Mouse (Mus musculus) cerebellum, adult 9-10 months (tissue): ENCODE results near the gene Kif13a.

ENCODE experiments used
- DNase-seq: peaks from one replicate; pipeline ENCODE4 v3.0.0; 2022

The Kif13a gene

DNA sequence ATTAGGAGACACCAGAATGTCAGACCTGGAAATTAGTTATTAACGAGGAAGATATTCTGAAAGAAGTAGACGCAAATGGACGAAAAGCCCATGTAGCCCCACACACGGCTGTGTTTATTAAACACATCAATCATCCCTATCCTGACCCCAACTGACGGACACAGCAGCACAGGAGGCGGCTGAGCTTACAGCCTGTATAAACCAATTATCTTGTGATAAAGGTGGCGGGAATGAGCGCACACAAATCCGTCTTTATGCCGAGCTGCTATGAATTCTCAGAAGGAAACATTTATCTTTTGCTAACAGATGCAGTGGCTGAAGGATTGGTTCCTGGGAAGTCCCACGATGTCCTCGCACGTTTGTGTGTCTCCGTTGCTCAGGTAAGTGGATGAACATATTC lies 48.9 kb downstream of the Kif13a start:
- no peak for DNase-seq

DNA sequence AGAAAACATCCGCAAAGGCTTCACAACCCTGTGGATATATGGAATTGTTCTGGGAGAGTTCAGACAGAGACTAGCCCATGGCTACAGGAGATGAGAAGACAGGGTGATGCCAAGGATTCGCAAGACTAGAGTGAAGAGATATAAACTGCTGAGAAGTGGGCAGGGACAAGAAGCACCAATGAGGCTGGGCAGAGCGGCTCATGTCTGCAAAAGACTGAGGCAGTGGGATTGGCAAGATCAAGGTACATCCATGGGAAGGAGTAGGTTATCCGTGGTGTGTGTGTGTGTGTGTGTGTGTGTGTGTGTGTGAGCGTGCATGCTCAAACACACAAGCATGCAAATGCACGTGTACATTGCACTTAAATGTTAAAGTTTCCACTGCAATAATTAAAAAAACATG lies 49.4 kb downstream of the Kif13a start:
- DNase-seq = no peak

DNA sequence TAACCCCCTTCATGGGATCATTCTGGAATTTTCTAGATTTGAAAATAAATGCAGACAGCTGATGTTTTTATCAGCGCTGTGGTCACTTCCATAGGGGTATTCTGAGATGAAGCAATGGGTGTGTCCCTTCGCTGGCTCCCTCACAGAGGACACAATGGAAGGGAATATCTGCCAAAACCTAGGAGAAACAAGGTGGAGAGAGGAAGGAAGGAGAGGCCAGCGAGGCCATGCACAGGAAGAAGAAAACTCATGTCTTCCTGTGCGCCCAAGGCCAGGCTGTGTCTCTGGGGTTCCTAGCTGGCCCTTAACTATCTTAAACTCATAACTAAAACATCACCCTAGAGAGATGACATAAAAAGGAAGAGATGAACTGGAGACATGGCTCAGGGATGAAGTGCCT lies 52.6 kb downstream of the Kif13a start:
- DNase-seq = no peak

DNA sequence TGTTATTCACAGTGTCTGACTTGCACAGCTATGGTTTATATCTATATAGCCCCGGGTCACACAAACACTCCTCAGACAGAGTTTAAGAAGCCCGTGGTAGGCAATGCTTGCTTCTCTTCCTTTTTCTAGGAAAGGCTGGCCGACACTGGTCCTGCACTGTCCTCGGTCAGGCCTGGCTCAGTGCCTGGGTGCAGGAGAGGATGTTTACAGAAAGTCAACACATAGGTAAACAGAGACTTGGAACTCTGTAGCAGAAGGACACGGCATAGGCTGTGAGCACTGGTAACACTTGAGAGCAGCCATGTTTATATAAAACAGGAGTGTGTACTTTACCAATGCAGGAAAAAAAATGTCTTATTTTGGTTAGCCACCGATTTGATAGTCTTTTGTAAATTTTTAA lies 54.3 kb downstream of the Kif13a start:
- no peak for DNase-seq

DNA sequence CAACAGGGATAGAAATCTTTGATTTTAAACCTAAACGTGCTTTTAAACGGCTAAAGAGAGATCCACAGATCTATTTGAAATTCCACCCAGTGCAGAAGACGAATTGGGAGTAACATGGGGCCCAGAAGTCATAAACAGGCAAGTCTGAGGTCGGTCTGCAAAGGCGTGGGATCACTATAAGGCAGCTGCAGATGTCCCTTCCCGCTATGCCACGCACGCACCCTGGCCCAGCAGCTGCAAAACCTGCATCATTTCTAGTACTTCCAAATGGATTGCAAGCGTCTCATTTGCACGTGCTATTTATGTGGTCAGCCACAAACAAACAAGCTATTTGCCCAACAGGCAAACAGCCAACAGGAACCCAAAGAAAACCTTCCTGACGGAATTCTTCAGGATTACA lies 56.9 kb downstream of the Kif13a start:
- DNase-seq = no peak

DNA sequence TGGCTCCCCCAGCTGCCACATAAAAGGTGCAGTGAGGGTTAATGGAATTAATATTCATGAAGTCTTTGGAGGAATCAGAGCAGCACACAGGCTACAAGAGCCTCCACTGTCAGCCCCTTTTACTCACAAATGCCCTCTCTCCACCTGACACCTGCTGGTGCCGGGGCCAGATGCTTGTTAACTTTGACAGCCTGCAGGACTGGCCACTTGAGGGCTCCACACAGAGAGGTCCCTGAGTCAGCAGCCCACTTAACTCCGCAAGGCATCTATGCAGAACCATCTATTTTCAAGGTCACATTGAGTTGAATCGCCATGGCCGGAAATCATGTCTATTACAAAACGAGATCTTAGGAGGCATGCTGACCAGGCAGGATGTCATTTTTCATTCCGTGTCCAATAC lies 57.5 kb downstream of the Kif13a start:
- DNase-seq = no peak

DNA sequence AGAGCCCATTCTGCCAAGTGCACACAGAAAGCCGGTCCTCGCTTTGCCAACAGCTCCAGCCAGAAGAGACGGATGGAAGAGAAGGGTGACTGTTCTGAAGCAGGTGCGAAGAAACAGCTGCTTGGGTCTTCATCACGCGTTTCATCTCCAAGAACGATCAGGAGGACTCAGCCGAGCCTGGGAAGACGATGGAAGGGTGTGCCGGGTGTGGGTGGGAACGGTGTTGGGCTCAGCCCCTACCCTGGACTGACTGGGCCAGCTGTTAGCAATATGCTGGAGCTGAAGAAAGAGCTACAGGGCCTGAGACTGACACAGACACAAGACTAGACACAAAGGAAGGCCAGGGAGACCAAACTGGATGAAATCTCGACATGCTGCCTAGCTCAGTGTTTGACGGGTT lies 60.2 kb downstream of the Kif13a start:
- DNase-seq = no peak

DNA sequence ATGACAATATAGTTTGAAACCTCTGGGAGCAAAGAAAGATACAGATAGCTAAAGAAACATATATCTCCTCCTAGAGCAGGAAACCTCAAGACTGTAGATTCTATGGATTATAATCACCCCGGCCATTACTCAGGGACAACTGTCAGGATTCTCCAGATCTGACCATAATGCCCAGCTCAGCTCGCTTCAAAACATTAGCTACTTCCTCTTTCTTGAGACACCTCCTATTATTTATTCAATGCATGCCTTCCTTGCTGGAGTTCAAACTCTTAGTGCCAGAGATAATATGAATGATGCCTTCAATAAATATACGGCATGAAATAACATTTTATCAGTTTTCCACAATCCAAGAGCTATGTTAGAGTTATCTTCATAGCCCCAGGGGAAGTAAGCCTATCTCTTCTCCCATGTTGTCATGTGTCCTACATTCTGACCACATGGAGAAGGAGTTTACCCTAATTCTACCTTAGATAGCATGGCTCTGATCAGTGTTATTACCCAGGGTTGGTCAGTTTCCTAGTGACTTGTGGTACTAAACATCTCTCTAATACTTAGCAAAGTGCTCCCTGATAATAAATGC lies 66.4 kb downstream of the Kif13a start:
- DNase-seq = no peak

DNA sequence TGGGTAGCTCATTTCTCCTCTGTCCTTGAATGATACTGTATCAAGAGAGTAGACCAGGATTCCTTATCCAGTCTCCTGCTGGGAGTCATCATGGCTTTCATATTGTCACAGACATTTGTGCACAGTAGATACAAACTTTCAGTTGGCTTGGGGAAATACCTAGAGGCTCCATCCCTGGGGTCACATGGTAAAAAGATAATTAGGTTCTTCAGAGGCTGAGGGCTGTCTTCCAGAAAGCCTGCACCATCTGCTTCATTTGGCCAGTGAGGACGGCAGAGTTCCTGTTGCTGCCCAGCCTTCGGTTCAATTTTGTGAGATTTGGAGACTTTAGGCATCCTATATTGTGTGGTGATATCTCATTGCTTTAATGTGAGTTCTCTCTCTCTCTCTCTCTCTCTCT lies 69.8 kb downstream of the Kif13a start:
- DNase-seq = peak; percentile 96

DNA sequence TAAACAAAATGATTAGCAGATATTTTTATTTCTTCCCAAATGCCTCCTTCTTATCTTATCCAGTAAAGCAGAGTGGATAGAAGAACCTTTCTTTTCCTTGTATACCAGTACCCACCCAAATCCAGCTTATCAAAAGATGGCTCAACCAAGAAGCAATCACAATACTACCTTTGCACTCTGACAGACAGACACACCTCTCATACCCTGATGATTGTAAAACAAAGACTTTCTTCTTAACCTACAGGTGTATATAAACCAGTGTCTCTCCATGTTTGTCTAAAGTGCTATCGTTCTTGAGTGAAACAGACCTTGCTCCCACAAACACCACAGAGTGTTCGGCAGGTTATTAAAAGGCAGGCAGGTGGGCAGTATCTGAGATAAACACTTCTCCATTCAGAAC lies 70.5 kb downstream of the Kif13a start:
- no peak for DNase-seq

DNA sequence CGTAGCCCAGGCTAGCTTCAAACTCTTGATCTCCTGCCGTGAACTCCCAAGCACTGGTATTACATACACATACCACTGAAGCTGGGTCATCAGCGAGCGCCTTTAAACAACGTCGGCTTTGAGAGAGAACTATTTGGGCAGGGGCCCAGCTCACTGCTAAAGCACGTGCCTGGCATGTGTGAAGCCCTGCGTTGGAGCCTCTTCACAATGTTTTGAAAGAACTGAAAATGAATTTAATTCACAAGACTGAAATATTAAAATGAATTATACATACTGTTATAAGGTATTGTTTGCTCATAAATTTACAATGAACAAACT lies 70.9 kb downstream of the Kif13a start:
- DNase-seq = no peak

DNA sequence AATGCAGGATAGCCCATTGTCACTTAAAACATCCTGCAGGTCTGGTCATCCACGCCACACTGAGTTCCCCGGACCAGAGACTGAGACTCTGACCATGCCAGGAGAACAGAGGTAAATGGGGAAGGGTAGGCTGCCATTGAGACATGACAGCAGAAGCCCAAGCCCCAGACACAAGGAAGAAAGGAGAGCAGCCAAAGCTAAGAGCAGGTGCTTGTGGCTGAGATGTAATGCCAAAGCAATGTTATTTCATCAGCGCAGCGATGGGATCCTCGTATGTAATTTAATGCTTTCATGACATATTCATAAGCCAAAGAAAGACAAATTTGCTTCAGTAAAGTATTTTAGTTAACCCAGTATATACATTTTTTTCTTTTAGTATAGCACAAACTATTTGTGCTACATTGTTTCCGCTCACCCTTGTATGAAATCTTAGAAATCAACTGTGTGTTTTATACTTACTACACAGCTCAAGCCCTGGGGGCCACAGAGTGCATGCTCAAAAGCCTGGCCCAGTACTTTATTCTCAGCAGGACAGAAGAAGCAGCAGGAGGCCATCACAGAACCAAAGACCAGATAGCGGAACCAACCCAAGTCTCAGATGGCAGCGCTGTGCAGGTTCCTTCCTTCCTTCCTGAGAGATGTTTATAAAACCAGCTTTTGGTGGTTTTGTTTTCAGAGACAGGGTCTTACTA lies 71.4 kb downstream of the Kif13a start:
- DNase-seq = no peak

DNA sequence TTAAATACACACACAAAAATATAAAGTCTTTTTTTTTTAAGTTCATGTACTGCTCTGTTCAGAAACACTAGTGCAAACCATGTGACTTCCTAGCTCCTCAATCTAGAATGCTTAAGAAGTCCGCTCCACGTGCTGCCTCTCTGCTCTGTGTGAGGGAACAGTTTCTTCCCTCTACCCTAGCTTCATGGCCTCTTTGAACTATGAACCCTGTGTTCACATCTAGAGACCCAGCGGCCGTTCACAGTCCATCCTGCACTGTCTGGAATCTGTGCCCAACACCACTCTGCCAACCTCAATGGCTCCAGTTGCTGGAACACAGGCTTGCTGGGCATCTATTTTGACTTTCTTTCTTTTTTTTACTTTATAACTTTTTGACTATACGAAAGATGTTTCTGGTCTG lies 75.2 kb downstream of the Kif13a start:
- no peak for DNase-seq

DNA sequence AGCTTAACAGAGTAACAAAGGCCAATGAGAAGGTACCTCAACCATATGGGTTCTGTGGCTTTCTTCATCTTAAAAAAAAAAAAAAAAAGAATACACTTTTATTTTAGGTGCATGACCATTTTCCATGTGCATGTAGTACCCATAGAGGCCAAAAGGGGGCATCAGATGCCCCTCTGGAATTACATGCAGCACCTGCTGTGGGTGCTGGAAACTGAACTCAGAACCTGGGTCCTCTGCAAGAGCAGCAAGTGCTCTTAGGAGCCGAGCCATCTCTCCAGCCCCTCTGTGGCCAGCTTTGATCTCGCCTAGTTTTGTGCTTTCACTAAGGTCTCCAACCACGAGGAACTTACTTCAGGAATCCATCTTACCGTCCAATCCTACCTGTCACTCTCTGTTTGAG lies 77.2 kb downstream of the Kif13a start:
- DNase-seq = no peak

DNA sequence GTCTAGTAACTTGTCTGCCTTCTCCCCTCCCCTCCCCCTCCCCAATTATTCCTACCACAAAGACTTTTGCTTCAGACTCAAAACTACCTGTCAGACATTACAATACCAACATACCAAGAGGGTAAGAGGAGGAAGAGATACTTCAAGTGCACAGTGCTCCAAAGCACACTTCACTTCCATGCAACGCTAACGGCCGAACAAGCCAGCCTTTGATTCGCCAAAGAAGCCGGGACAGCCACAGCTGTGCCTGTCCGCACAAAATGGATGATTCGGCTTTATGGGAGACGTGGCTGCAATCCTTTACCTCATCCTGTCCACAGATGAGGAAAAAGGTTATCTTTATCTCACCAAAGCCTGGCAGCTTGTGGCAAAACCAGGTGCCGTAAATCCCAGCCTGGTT lies 84.2 kb downstream of the Kif13a start:
- DNase-seq = no peak

DNA sequence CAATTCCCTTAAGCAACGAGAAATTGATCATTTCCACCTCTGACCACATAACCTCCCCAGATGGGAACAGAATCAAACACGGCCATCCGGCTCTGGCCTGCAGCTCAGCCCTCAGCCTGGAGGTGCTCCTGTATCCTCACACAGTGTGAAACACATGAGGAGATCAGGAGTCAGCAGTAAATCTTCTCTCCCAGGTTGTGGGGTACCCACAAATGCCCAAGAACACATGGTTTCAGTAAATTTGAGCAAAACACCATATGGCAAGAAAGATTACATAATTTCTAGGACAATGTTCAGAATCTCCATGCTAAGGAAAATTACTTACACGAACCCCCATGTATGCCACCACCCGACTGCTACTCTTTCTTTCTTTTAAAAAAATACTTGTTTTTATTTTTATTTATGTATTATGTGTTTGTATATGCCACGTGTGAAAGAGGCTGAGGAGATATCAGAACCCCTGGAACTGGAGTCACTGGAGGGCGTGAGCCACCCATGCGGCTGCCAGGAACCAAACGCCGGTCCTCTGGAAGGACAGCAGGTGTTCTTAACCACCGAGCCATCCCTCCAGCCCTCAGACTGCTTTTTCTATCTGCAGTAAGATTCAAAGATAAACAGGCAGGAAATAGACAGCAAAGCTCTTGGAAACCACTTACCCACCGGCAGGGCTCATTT lies 85.0 kb downstream of the Kif13a start:
- DNase-seq = peak; percentile 90

DNA sequence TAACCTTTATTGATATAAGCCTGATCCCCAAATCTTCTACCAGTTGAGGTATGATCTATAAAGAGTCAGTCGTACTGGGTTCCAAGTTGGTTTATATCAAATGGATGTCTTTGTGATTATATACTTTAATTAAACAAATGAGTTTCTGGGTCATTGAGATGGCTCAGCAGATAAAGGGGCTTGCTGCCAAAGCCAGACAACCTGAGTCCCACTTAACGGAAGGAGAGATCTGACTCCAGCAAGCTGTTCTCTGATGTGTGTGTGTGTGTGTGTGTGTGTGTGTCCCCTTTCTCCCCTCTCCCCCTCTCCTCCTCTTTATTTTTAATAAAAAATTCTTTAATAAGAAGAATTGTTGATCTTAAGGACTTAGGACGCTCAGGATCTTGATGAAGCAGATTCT lies 86.0 kb downstream of the Kif13a start:
- peak; percentile 65 for DNase-seq

DNA sequence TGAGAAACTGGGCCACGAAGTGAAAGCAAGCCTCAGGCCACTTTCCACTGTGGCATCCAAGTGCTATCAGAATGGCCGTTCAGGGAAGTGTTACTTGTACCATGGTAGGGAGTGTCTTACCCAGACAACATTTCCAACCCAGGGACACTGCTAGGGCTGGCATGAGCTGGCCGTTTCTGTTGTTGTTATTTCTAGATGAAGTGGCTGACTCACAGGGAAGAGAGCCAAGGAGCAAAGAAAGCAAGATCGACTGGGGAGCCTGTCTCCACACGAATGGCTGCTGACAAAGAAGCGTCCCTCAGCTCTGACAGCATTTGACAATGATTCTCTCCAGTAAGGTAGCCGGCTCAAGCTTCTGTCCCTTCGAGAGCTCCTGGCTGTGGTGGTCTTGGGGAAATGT lies 87.5 kb downstream of the Kif13a start:
- DNase-seq = peak; percentile 81

DNA sequence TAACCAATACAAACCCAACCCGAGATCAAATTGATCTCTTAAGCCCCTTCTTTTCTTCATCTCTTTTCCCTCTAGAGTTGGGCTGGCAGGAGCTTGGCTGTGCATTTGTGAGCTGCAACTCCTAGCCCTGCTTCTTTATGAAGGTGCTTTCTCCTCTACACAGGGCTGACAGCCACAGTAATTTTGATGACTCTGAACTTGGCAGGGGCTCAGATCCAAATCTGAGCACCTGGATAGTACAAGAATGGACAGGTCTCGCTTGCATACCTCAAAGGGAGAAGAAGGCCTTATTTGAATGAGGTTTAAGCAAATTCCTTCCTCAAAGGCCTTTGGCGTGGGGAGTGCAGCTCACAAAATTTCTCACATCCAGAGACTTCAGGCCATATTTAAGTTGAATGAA lies 88.0 kb downstream of the Kif13a start:
- peak; percentile 76 for DNase-seq

DNA sequence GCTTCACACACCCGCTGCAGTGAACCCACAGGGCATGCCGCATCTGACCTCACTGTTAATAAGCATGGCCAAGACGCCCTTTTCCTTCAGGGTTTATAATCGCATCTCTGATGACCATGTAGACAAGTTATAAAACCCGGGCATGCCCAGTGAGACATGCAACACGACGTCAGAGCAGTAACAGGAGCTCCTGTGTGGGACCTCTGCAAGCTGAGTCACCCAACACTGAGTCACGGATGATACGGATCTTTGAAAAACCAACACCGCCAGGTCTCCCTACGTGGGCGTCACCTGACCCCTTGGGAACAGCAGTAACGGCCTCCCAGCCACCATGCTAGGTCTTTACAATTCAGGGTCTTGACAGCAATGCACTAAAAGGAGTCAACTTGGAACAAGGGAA lies 89.0 kb downstream of the Kif13a start:
- no peak for DNase-seq

DNA sequence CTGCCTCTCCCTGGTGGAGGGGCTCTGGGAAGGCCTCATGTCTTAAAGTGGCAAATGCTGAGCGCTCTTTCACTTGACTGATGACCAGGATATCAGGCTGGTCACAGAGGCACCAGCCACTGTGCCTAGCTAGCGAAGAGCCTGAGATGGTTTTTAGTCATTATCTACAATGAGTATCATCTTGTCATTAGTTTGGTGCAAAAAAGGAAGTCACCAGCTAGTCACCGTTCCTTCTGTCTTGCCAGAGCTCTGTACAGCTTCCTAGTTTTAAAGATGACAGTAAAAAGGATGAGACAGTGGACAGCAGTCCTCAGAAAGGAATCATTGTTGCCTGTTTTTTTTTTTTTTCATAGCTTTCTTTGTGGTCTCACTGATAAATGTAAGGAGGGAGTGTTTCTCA lies 90.4 kb downstream of the Kif13a start:
- DNase-seq = no peak

DNA sequence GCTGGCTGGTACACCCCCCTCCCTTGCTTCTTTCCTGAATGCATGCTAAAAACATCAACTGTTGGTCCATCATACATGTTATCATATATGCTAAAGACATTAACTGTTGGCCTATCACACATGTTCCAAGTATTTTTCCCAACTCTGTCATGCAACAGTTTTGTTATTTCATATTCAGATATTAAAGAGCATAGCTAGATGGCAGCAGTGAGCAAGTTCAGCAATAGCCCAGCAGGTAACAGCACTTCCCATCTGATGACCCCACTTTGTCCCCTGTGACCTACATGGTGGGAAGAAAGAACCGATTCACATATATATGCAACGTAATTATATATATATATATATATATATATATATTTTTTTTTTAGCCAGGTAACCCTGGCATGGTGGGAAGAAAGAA lies 91.1 kb downstream of the Kif13a start:
- peak; percentile 80 for DNase-seq

DNA sequence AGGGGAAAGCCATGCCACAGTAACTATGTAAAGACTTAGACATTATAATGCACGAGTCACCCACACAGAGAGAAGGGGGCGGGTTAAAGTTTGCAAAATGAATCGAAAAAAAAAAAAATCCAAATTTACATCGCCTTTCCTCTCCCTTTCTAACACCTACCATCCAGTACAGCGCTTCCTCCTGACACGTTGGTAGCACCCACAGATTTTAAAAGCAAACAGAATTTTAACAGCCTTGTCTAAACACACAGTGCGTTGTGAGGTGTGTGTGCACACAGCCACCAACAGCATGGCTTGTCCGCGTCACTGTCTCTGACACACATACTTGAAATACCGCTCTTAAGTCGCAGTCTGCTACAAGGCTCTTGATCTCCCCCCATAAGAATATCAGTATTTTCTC lies 94.3 kb downstream of the Kif13a start:
- DNase-seq = no peak

DNA sequence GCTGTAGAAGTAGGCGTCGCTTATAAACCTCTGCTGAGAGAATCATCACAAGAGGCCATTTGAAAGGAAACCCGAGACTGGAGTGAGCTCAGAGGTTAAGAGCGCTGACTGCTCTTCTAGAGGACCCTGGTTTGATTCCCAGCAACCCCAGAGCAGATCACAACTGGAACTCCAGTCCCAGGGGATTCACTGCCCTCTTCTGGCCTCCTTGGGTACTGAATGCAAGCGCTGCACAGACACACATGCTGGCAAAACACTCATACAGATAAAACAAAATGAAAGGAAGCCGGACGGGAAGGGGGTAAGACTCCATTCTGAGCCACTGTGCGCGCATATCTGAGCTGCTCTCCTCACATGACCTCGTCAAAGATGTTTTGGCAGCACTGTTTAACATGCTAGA lies 94.9 kb downstream of the Kif13a start:
- DNase-seq = no peak

DNA sequence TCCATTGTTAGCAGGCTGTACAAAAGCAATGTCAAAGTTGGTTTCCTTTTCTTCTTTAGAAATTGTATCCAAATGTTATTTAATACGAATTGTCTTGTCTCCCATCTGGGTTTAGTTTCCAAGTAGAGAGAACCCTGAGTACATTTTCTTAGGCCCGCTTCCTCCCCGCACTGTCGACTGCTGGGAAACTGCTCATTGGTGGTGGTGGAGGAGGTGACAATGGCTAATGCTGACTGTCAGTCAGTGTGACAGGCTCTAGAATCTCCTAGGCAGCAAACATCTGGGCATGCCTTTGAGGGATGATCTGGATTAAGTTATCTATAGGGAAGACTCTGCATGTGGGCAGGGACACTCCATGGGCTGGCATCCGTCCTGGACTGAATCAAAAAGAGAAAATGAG lies 96.1 kb downstream of the Kif13a start:
- DNase-seq = no peak
